Mouse (Mus musculus) layer of hippocampus, adult 2 months (tissue): ENCODE results near the gene Gm6034. TPM values are rescaled to one million over a fixed set of nuclear protein-coding genes. Genes with fewer than 3 reads are reported as not detected.
"Not testable (repeated sequence)": the region's sequence is repeated elsewhere in the genome, so short reads cannot be mapped to it uniquely, and the experiment has no call there.

Experiments
- DNase-seq, 2 experiments: peaks; one replicate each; pipeline ENCODE4 v3.0.0; 2022; ENCODE audit warnings: low spot score in 2 of 2
- H3K27ac ChIP-seq: fragments of 200-600 bp; 2 replicates; pipeline ENCODE4 v1.8.1; 2022
- H3K4me3 ChIP-seq: fragments of 200-600 bp; 2 replicates; pipeline ENCODE4 v1.8.1; 2022; ENCODE audit warnings: mild to moderate bottlenecking
- CTCF ChIP-seq: fragments of 200-600 bp; conservative IDR thresholded peaks from 2 replicates; pipeline ENCODE4 v1.8.1; 2022; ENCODE audit warnings: antibody characterized with exemption, mild to moderate bottlenecking, moderate library complexity
- total RNA-seq, 2 experiments: library from RNA; stranded (reverse); gene quantifications; 2 replicates each; pipeline ENCODE4 v1.2.3; 2021

Gm6034 gene
- total RNA-seq, 2 experiments from 2014 or later, result not detected

DNA sequence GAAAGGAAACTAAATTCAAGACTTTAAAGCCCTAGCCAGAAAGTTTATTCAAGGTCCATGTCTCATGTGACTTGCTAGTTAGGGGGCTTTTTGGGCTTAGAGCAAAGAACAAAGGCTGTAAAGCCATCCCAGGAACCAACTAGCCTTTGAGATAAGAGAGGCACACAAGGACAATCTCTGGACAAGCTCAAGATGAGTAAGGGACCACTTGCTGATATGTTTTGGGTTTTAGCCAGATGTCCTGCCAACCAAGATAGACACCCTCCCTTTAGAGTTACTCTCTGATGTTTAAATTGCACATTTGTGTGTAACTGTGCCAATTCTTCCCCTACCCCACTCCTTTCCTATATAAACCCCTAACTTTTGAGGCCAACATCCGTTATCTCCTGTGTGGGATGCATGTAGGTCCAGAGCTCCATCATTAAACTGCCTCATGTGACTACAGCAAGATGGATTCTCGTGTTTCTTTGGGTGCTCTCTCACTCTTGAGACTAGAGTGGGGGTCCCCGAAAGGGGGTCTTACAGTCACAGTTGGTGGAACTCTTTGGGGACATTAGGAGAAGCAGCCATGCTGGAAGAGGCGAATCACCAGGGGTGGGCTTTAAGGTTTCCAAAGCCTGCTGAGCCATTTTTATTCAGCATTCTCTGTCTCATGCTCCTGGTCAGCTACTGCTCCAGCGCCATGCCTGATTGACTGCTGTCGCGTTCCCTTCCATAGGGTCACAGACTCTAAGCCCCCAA lies 13.7 kb upstream of the Gm6034 start:
- no peak overlapping the region for H3K27ac ChIP-seq
- TF ChIP-seq CTCF, result no peak
- no peak for DNase-seq
- no peak overlapping the region for H3K4me3 ChIP-seq

GRCm38 (mm10) chr17:36030046-36030702 lies 12.6 kb upstream of the Gm6034 start:
- H3K4me3 ChIP-seq, DNase-seq, H3K27ac ChIP-seq: not testable (repeated sequence)

GRCm38 (mm10) chr17:36030703-36031582 lies 11.8 kb upstream of the Gm6034 start:
- Histone ChIP-seq H3K4me3 (peak overlapping the region; percentile 64), H3K27ac (peak overlapping the region; percentile 49; the same call in 1 of the 2 replicates)
- not testable (repeated sequence) for DNase-seq

DNA sequence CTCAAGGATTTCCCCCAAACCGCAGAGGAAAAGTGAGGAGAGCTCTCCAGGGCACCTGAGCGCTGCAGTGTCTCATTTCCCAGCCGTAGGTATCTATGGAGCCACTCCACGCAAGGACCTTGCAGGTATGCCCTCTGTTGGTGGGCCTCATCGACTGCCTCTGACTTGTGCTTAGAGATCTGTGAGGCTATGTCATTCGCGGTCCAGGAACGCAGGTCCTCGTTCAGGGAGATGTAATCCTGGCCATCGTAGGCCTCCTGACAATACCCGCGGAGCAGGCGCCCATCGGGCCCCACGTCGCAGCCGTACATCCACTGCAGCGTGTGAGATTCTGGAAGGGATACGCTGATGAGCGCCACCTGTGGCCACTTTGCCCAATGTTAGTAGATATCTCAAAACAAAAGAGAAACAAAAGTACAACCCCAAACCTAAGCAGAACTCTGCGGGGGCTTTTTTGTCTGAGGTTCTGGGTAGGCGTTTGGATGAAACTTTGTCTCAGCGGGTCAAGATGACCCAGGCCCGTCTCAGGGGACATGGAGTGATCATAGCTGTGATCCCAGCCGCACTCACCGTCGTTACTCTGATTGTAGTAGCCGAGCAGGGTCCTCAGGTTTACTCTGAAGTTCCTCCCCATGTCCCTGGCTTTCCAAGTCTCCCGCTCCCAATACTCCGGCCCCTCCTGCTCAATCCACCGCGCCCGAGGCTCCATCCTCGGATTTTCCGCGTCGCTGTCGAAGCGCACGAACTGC lies 11.0 kb upstream of the Gm6034 start:
- peak; percentile 77 for TF ChIP-seq CTCF
- not testable (repeated sequence) for DNase-seq
- Histone ChIP-seq H3K4me3 (peak overlapping the region; percentile 64), H3K27ac (peak overlapping the region; percentile 51)

DNA sequence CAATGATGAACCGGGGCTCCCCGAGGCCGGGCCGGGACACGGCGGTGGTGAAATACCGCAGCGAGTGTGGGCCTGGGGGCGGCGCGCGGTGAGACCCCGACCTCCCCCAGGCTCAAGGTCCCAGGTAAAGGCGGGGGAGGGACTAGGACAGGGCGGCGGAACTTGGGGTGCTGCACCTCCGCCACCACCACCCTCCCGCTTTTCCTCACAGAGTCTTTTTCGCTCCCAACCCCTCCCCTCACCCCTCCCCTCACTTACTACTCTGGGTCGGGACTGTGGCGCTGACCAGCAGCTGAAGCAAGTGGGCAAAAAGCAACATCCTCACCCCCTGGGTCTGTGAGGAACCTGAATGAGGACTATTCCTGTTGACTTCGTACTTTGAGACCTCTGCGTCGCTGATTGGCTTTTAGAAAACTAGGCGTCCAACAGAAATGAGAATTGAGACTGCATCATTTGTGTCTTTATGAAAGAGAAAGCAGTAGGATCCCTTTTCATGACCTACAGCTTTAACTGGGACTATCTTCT lies 10.3 kb upstream of the Gm6034 start, which contains the start of gene H2-T23:
H2-T23 (minus strand) TSS at position 505 of the 525 bp plus-strand sequence.
- Histone ChIP-seq H3K27ac (peak within 1 kb of the TSS; percentile 51), H3K4me3 (peak within 1 kb of the TSS; percentile 64)
- not testable (repeated sequence) for DNase-seq

DNA sequence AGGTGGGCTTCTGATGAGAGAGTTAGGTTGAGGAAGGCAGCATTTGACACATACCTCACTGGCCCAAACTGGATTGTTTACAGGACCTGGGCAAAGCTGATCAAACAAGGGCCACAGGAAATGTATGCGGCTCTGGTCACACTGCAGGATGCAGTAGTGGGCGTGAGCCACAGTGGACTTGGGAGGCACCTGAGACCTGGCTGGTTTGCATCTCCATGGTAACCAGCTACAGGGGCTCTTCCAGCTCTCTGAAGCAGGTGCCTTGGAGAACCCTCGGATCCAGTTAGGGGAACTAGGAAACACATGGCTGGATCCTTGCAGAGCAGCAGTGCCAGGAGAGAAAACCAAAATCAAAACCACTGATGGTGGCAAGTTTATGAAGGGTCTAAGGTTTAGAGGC lies 8.2 kb upstream of the Gm6034 start:
- H3K4me3 ChIP-seq, DNase-seq, H3K27ac ChIP-seq: not testable (repeated sequence)

DNA sequence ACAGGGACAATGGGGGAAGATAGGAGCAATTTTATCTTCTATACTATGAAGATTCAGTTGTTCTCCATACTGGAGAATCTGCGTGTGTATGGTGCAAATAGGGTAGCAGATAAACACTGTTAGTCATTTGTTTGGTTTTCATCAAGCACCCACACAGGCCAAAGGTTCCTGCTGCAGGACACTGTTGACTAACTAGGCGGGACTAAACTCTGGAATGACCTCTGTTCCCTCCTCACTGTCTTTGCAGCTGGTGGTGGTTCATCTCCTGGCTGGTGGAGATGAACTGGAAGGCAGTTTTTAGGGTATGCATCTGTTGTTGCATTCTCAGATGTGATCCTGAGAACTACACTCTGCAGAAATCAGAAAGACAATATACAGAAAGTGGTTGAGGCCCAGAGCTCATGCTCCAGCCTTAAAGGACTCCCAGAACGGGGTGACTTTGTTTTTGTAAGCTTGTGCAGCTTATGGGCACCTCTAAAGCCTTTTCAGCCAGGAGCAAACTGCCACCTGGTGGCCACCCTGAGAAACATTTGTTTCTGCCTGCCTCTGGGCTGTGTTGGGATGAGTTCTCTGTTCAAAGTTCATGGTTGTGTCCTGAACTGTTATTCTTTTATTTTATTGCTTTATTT lies 7.6 kb upstream of the Gm6034 start:
- peak; percentile 84 for TF ChIP-seq CTCF
- H3K4me3 ChIP-seq, result not testable (repeated sequence)
- peak in 1 of 2 experiments; percentile 61 for DNase-seq

DNA sequence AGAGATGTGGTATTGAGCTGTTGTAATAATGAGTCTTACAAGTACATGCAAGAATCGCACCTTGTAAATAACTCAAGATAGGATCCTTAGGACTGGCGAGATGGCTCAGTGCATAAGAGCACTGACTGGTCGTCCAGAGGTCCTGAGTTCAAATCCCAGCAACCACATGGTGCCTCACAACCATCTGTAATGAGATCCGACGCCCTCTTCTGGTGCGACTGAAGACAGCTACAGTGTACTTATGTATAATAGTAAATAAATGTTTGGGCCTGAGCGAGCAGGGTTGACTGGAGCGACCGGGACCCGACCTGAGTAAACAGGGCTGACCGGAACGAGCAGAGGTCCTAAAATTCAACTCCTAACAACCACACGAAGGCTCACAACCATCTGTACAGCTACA lies 6.6 kb upstream of the Gm6034 start:
- H3K27ac ChIP-seq, H3K4me3 ChIP-seq, DNase-seq: not testable (repeated sequence)

More for the DNA sequence above, 7.6 kb upstream of the Gm6034 start:
- not testable (repeated sequence) for H3K27ac ChIP-seq

- H3K4me3 ChIP-seq, DNase-seq: not testable (repeated sequence)
Observed at GRCm38 (mm10) chr17:36040604-36041003, 2.2 kb upstream of the Gm6034 start.

GRCm38 (mm10) chr17:36042055-36042454 lies 706 bp upstream of the Gm6034 start:
- TF ChIP-seq CTCF, result peak; percentile 31
- Histone ChIP-seq H3K27ac (peak overlapping the region; percentile 66), H3K4me3 (peak overlapping the region; percentile 65)
- DNase-seq, result not testable (repeated sequence)

More at GRCm38 (mm10) chr17:36040604-36041003, 2.2 kb upstream of the Gm6034 start:
- H3K27ac ChIP-seq, result not testable (repeated sequence)

GRCm38 (mm10) chr17:36043286-36043685 lies 525 bp downstream of the Gm6034 start:
- Histone ChIP-seq H3K4me3 (peak overlapping the region; percentile 65; the same call in 1 of the 2 replicates), H3K27ac (peak overlapping the region; percentile 37)
- DNase-seq, result no peak
- TF ChIP-seq CTCF, result no peak

DNA sequence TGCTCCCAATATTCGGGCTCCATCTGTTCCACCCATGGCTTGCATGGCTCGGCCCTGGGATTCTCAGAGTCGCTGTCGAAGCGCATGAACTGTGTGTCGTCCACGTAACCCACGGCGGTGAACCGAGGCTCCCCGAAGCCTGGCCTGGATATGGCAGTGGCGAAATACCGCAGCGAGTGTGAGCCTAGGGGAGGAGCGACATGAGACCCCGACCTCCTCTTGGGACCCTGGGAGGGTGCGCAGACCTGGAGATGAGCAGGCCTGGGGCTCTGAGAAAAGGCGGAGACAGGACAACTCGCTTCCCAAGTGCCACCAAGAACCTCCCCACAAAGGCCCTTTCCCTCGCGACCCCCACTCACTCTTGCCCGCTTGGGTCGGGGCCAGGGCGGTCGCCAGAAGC lies 15.2 kb downstream of the Gm6034 start:
- H3K4me3 ChIP-seq, H3K27ac ChIP-seq, DNase-seq: not testable (repeated sequence)

DNA sequence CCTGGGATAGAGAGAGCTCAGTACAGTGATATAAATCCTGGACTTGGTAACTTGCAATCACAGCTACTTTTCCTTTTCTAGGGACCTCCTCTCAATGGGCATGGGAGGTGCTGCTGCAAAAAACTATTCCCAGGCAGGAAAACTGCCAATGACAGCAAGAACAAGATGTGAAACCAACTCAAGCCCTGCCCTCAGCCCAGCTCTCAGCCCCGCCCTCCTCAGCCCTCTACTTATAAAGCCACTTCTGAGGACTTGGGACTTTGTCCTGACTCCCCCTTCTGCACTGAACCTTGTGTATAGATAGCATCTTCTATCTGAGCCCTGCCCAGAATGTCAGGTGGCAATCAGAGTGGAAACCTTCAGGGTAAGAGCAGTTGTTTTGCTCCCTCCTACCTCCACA lies 15.6 kb downstream of the Gm6034 start, which contains the start of gene Gm11127:
Gm11127 (minus strand) TSS at position 10 of the 400 bp plus-strand sequence.
- H3K27ac ChIP-seq, H3K4me3 ChIP-seq, DNase-seq: not testable (repeated sequence)
